Mouse (Mus musculus): ENCODE measurements around the gene Best3. TPM values are rescaled to one million over a fixed set of nuclear protein-coding genes. Genes with fewer than 3 reads are reported as not detected.

Gene Best3
- polyA plus RNA-seq (2014; fragmentation: Nextera tagmentation; extraction: Ambion mirVana) = 0.23 and 0.31 TPM in 2 replicates

GRCm38 (mm10) chr10:116986264-116987082, at the start of gene Best3:
TSS of gene Best3 (plus strand) at chr10:116986314.
- H3K4me1 ChIP-seq (ENCODE audit: control insufficient read depth, insufficient read depth, low read length) = peaks cover 5% of the 10 kb centered on the region; the same call in 1 of the 2 replicates
- no peak within 1 kb of the TSS for H3K9ac ChIP-seq (ENCODE audit: low read length)
- no peak for ATAC-seq (ENCODE audit: insufficient number of reproducible peaks, low FRiP score, low TSS enrichment, low read depth)
- H3K4me3 ChIP-seq (ENCODE audit: low read depth, low read length) = no peak within 1 kb of the TSS
- H3K4me2 ChIP-seq (ENCODE audit: low read depth, severe bottlenecking) = no peak within 1 kb of the TSS; the same call in 1 of the 2 replicates
- H3K9me3 ChIP-seq (ENCODE audit: control insufficient read depth, low read length) = no peaks in the 10 kb centered on the region
- no peak for DNase-seq (ENCODE audit: low spot score)
- H3K36me3 ChIP-seq (ENCODE audit: control insufficient read depth, insufficient read depth, low read length) = no peaks in the 10 kb centered on the region
- WGBS = 46% methylated on average over 21 of the region's 21 CpGs
- no peaks in the 10 kb centered on the region for H3K27me3 ChIP-seq (ENCODE audit: control insufficient read depth, insufficient read depth, low read length)
- no peak within 1 kb of the TSS for H3K27ac ChIP-seq (replicated peaks; ENCODE audit: low read depth, low read length)

DNA sequence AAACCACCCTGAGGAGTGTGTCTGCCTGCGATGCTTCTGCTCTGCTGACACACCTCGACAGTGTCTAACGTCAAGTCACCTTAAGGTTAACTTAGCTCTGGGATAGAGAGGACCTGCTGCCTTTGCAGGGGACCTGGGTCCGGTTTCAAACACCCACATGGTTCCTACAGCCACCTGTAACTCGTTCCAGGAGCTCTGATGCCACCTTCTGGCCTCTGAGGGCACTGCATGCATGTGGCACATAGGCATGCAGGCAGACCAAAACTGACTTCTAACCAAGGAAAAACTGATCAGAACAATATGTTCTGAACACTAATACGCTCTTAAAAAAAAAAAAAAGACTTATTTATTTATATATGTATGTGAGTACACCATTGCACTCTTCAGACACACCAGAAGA, 43.1 kb upstream of the Best3 start:
- no peaks in the 10 kb centered on the region for H3K9me3 ChIP-seq (ENCODE audit: control insufficient read depth, low read length)
- H3K4me3 ChIP-seq (ENCODE audit: low read depth, low read length) = no peak overlapping the region
- peak; percentile 48 for DNase-seq (ENCODE audit: low spot score)
- ATAC-seq (ENCODE audit: insufficient number of reproducible peaks, low FRiP score, low TSS enrichment, low read depth) = no peak
- WGBS = 94% methylated on average over 6 of the region's 6 CpGs
- no peak overlapping the region for H3K9ac ChIP-seq (ENCODE audit: low read length)
- no peaks in the 10 kb centered on the region for H3K27me3 ChIP-seq (ENCODE audit: control insufficient read depth, insufficient read depth, low read length)
- H3K4me1 ChIP-seq (ENCODE audit: control insufficient read depth, insufficient read depth, low read length) = no peaks in the 10 kb centered on the region
- no peak overlapping the region for H3K4me2 ChIP-seq (ENCODE audit: low read depth, severe bottlenecking)
- H3K27ac ChIP-seq (replicated peaks; ENCODE audit: low read depth, low read length) = no peak overlapping the region
- H3K36me3 ChIP-seq (ENCODE audit: control insufficient read depth, insufficient read depth, low read length) = peaks cover 4% of the 10 kb centered on the region; the same call in 1 of the 2 replicates

- Histone ChIP-seq H3K9ac (ENCODE audit: low read length) (no peak overlapping the region), H3K4me1 (ENCODE audit: control insufficient read depth, insufficient read depth, low read length) (peaks cover 4% of the 10 kb centered on the region; the same call in 1 of the 2 replicates), H3K4me2 (ENCODE audit: low read depth, severe bottlenecking) (no peak overlapping the region), H3K27me3 (ENCODE audit: control insufficient read depth, insufficient read depth, low read length) (no peaks in the 10 kb centered on the region), H3K4me3 (ENCODE audit: low read depth, low read length) (no peak overlapping the region), H3K9me3 (ENCODE audit: control insufficient read depth, low read length) (no peaks in the 10 kb centered on the region), H3K36me3 (ENCODE audit: control insufficient read depth, insufficient read depth, low read length) (peaks cover 4% of the 10 kb centered on the region; the same call in 1 of the 2 replicates), H3K27ac (replicated peaks; ENCODE audit: low read depth, low read length) (no peak overlapping the region)
- 86% methylated on average over 3 of the region's 3 CpGs for WGBS
- no peak for DNase-seq (ENCODE audit: low spot score)
- no peak for ATAC-seq (ENCODE audit: insufficient number of reproducible peaks, low FRiP score, low TSS enrichment, low read depth)
These were observed 42.0 kb upstream of the Best3 start for GRCm38 (mm10) chr10:116944144-116944543.

GRCm38 (mm10) chr10:116944940-116945339, 41.2 kb upstream of the Best3 start:
- H3K9ac ChIP-seq (ENCODE audit: low read length) = no peak overlapping the region
- no peak overlapping the region for H3K4me2 ChIP-seq (ENCODE audit: low read depth, severe bottlenecking)
- H3K9me3 ChIP-seq (ENCODE audit: control insufficient read depth, low read length) = no peaks in the 10 kb centered on the region
- DNase-seq (ENCODE audit: low spot score) (no peak), ATAC-seq (ENCODE audit: insufficient number of reproducible peaks, low FRiP score, low TSS enrichment, low read depth) (no peak)
- H3K4me1 ChIP-seq (ENCODE audit: control insufficient read depth, insufficient read depth, low read length) = peaks cover 4% of the 10 kb centered on the region; the same call in 1 of the 2 replicates
- peaks cover 4% of the 10 kb centered on the region; the same call in 1 of the 2 replicates for H3K36me3 ChIP-seq (ENCODE audit: control insufficient read depth, insufficient read depth, low read length)
- no peak overlapping the region for H3K27ac ChIP-seq (replicated peaks; ENCODE audit: low read depth, low read length)
- no peaks in the 10 kb centered on the region for H3K27me3 ChIP-seq (ENCODE audit: control insufficient read depth, insufficient read depth, low read length)
- WGBS = 74% methylated on average over 10 of the region's 10 CpGs
- H3K4me3 ChIP-seq (ENCODE audit: low read depth, low read length) = no peak overlapping the region

DNA sequence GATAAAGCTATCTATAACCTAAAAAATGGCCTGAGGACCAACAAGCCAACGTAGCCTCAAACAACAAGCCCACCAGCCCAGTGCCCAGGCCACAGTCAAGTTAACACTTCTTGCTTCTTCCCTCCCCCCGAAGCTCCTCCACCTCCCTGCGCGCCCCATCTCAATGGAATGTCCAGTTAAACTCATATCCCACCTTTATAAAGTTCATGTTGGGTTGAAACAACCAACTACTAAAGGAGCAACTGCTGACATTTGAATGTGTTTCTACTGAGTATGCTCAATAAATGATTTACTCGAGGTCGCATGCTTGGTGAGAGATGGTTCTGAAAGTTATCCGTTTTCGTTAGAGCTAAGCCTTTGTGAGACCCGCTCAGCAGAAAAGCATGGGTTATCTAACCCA, 37.7 kb upstream of the Best3 start:
- 85% methylated on average over 9 of the region's 9 CpGs for WGBS
- Histone ChIP-seq H3K4me2 (ENCODE audit: low read depth, severe bottlenecking) (peak overlapping the region; percentile 56; the same call in 1 of the 2 replicates), H3K4me3 (ENCODE audit: low read depth, low read length) (peak overlapping the region; percentile 60; the same call in 1 of the 2 replicates), H3K36me3 (ENCODE audit: control insufficient read depth, insufficient read depth, low read length) (no peaks in the 10 kb centered on the region), H3K9ac (ENCODE audit: low read length) (no peak overlapping the region), H3K27me3 (ENCODE audit: control insufficient read depth, insufficient read depth, low read length) (no peaks in the 10 kb centered on the region), H3K4me1 (ENCODE audit: control insufficient read depth, insufficient read depth, low read length) (peaks cover 4% of the 10 kb centered on the region; the same call in 1 of the 2 replicates), H3K27ac (replicated peaks; ENCODE audit: low read depth, low read length) (no peak overlapping the region), H3K9me3 (ENCODE audit: control insufficient read depth, low read length) (0 out of 2 replicates have a peak, but pooled peaks cover 3% of the 10 kb centered on the region)
- DNase-seq (ENCODE audit: low spot score) (no peak), ATAC-seq (ENCODE audit: insufficient number of reproducible peaks, low FRiP score, low TSS enrichment, low read depth) (no peak)

DNA sequence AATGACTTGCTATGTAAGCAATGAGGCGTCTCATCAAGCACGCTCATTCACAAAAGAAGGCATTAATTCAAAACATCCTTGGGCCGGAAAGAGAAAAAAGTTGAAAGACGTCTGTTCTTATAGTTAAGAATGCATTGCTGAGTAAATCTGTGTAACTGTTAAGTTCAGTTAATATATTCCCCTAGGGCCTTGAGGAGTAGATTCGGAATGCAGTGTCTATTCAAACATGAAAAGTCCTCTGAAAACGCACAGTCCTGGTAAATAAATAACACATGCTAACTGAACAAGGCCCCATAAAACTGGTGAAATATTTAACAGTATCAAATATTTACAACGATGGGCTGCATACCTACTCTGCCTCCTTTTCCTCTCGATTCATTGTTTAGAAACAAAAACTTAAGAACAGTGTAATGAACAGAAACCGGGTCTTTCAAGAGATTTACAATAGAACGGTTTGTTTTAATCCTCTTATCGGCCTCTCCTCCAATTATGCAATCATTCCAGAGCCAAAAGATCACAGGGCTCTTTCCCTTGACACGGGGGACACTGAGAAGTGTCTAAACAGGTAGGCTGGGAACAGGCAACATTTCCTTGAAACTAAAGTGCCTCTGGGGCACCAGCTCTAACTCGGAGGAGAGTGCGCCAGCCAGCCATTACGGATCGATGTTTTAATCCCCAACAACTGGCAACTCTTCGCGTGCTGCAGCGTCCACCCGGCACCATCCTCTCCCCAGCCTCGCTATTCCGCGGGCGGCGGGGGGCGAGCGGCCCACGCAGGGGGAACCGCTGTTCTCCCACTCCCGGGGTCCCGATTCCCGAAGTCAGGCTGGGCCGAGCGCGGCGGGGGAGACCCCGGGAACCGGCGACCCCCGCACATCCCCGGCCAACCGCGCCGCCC, 36.8 kb upstream of the Best3 start:
- Histone ChIP-seq H3K27ac (replicated peaks; ENCODE audit: low read depth, low read length) (peak overlapping the region; percentile 10), H3K9ac (ENCODE audit: low read length) (peak overlapping the region; percentile 68), H3K4me1 (ENCODE audit: control insufficient read depth, insufficient read depth, low read length) (peaks cover 4% of the 10 kb centered on the region; the same call in 1 of the 2 replicates), H3K4me3 (ENCODE audit: low read depth, low read length) (peak overlapping the region; percentile 60), H3K27me3 (ENCODE audit: control insufficient read depth, insufficient read depth, low read length) (no peaks in the 10 kb centered on the region), H3K36me3 (ENCODE audit: control insufficient read depth, insufficient read depth, low read length) (no peaks in the 10 kb centered on the region), H3K4me2 (ENCODE audit: low read depth, severe bottlenecking) (peak overlapping the region; percentile 56), H3K9me3 (ENCODE audit: control insufficient read depth, low read length) (0 out of 2 replicates have a peak, but pooled peaks cover 3% of the 10 kb centered on the region)
- DNase-seq (ENCODE audit: low spot score) = peak; percentile 53
- peak; percentile 10; the same call in 1 of the 2 replicates for ATAC-seq (ENCODE audit: insufficient number of reproducible peaks, low FRiP score, low TSS enrichment, low read depth)
- WGBS = 2% methylated on average over 44 of the region's 44 CpGs

DNA sequence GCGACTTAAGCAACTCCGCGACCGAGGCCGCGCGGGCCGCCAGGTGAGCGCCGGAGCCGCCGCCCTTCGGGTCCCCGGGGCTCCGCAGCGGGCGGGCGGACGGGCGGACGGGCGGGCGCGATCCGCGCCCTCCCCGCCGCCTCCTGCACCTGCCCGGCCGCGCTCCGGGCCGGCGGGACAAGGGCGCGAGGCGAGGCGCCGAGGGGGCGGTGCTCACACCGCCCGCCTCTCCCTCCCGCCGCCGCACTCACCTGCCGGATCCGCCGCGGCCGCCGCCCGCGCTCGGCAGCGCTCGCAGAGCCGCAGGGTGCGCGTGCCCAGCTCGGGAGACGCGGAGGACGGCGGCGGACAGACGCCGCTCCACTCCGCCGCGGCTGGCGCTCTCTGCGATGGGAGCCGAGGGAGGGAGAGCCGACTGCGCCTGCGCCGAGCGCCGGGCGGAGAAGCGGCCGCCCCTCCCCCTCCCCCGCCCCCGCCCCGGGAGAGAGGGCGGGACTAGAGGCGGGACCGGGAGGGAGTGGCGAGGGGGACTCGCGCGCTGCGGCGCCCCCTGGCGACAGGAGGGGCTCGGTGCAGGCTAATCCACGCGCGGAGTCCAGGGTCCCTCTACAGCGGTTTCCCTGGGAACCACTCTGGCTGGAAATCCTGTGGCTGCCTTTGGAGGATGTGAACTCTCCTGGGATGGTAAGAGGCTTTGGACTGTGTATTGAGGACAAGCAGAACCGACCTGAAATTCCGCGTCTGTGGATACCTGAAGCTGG, 35.9 kb upstream of the Best3 start, which contains the start of gene Rab3ip:
Rab3ip (minus strand) TSS at position 761 of the 761 bp plus-strand sequence.
- under 1% methylated on average over 42 of the region's 103 CpGs for WGBS
- H3K27me3 ChIP-seq (ENCODE audit: control insufficient read depth, insufficient read depth, low read length) = no peaks in the 10 kb centered on the region
- H3K4me2 ChIP-seq (ENCODE audit: low read depth, severe bottlenecking) = peak within 1 kb of the TSS; percentile 56
- H3K4me3 ChIP-seq (ENCODE audit: low read depth, low read length) = peak within 1 kb of the TSS; percentile 60
- H3K9ac ChIP-seq (ENCODE audit: low read length) = peak within 1 kb of the TSS; percentile 68
- H3K9me3 ChIP-seq (ENCODE audit: control insufficient read depth, low read length) = 0 out of 2 replicates have a peak, but pooled peaks cover 3% of the 10 kb centered on the region
- peak; percentile 86 for ATAC-seq (ENCODE audit: insufficient number of reproducible peaks, low FRiP score, low TSS enrichment, low read depth)
- peak within 1 kb of the TSS; percentile 10 for H3K27ac ChIP-seq (replicated peaks; ENCODE audit: low read depth, low read length)
- no peaks in the 10 kb centered on the region for H3K36me3 ChIP-seq (ENCODE audit: control insufficient read depth, insufficient read depth, low read length)
- peak; percentile 97 for DNase-seq (ENCODE audit: low spot score)
- H3K4me1 ChIP-seq (ENCODE audit: control insufficient read depth, insufficient read depth, low read length) = peaks cover 4% of the 10 kb centered on the region; the same call in 1 of the 2 replicates

Measured in limb, embryonic 11.5 days (tissue).